Mouse (Mus musculus) kidney, embryonic 14.5 days (tissue): ENCODE measurements around the gene Myoz1. TPM values are rescaled to one million over a fixed set of nuclear protein-coding genes. Genes with fewer than 3 reads are reported as not detected.
"Not testable (repeated sequence)": the region's sequence is repeated elsewhere in the genome, so short reads cannot be mapped to it uniquely, and the experiment has no call there.

Experiments used
- ATAC-seq: fragments of 200-750 bp; cut with Nextera tagmentation; 2 replicates; pipeline ENCODE4 v1.8.0; 2017; ENCODE audit warnings: moderate number of reproducible peaks, mild to moderate bottlenecking, moderate TSS enrichment, moderate library complexity; ENCODE audit not compliant: low FRiP score, low TSS enrichment
- H3K27ac ChIP-seq: fragments of 300-500 bp; sonication (generic); 2 replicates; pipeline ENCODE4 v1.5.1; 2014; ENCODE audit warnings: low read depth, mild to moderate bottlenecking, low read length, moderate library complexity, mixed read lengths
- H3K27me3 ChIP-seq: fragments of 300-500 bp; sonication (generic); 2 replicates; pipeline ENCODE4 v1.6.1; 2014; ENCODE audit warnings: mild to moderate bottlenecking, low read length; ENCODE audit not compliant: control insufficient read depth, insufficient read depth
- H3K36me3 ChIP-seq: fragments of 300-500 bp; sonication (generic); 2 replicates; pipeline ENCODE4 v1.6.1; 2014; ENCODE audit warnings: low read length, mixed read lengths; ENCODE audit not compliant: control insufficient read depth, insufficient read depth
- H3K4me1 ChIP-seq: fragments of 300-500 bp; sonication (generic); 2 replicates; pipeline ENCODE4 v1.6.1; 2014; ENCODE audit warnings: low read length, mixed read lengths; ENCODE audit not compliant: control insufficient read depth, insufficient read depth
- H3K4me2 ChIP-seq: fragments of 300-500 bp; sonication (generic); replicated peaks from 2 replicates; pipeline ENCODE4 v1.6.1; 2014; ENCODE audit warnings: low read depth, mild to moderate bottlenecking, low read length
- H3K4me3 ChIP-seq: fragments of 300-500 bp; sonication (generic); 2 replicates; pipeline ENCODE4 v1.5.1; 2014; ENCODE audit warnings: mild to moderate bottlenecking, low read length
- H3K9ac ChIP-seq: fragments of 300-500 bp; sonication (generic); 2 replicates; pipeline ENCODE4 v1.6.1; 2014; ENCODE audit warnings: low read depth, mild to moderate bottlenecking, low read length, moderate library complexity
- H3K9me3 ChIP-seq: fragments of 300-500 bp; sonication (generic); 2 replicates; pipeline ENCODE4 v1.6.1; 2016; ENCODE audit warnings: low read length; ENCODE audit not compliant: control insufficient read depth
- WGBS: fragments of 180-500 bp; shearing (Covaris S2); extraction: QIAGEN DNeasy Blood & Tissue Kit; methylation state at CpG from one replicate; pipeline ENCODE4 v1.1.7; 2014; 5-methylcytosine and 5-hydroxymethylcytosine counted together
- polyA plus RNA-seq: library from polyadenylated mRNA; unstranded; fragments of >200 nt; fragmentation: Nextera tagmentation; extraction: Ambion mirVana; gene quantifications from 2 replicates; pipeline ENCODE4 v1.2.1, GENCODE M21; 2014

Gene Myoz1
- polyA plus RNA-seq = 1.4 and 1.6 TPM in 2 replicates

DNA sequence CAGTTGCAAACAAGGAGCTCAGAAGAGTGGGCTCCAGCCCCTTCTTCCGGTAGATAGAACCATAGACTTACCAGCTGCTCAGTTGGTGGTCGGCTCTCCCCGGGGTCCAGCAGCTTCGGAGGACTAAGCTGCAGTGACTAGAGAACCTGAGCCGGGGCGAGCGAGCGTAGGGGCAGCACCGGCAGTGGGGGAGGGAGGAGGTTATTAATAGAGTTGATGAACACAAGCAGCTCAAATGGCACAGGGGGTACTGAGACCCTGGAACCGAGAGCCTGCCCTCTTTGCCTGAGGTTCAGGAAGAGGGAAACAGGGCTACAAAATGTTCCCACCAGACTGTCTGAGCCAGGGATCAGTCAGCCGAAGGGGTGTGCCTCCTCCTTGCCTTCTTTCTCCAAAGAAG, at the start of gene Myoz1:
Gene Myoz1 (minus strand): TSS at position 180 of the 400 bp plus-strand sequence.
- no peak within 1 kb of the TSS for H3K27ac ChIP-seq
- no peak for ATAC-seq
- H3K9me3 ChIP-seq = no peaks in the 10 kb centered on the region
- H3K4me2 ChIP-seq = no peak within 1 kb of the TSS
- H3K4me1 ChIP-seq = no peaks in the 10 kb centered on the region; the same call in 1 of the 2 replicates
- H3K4me3 ChIP-seq = no peak within 1 kb of the TSS
- no peak within 1 kb of the TSS for H3K9ac ChIP-seq
- WGBS = 40% methylated on average over 11 of the region's 11 CpGs
- no peaks in the 10 kb centered on the region for H3K27me3 ChIP-seq
- H3K36me3 ChIP-seq = no peaks in the 10 kb centered on the region

- peaks cover 17% of the 10 kb centered on the region for H3K36me3 ChIP-seq
- peaks cover 23% of the 10 kb centered on the region for H3K4me1 ChIP-seq
- peak overlapping the region; percentile 90 for H3K27ac ChIP-seq
- peak overlapping the region; percentile 89 for H3K9ac ChIP-seq
- H3K9me3 ChIP-seq, ATAC-seq, H3K27me3 ChIP-seq: not testable (repeated sequence)
- H3K4me3 ChIP-seq = peak overlapping the region; percentile 90
- peak overlapping the region; percentile 63 for H3K4me2 ChIP-seq
- 11% methylated on average over 8 of the region's 8 CpGs for WGBS
Measured at GRCm38 (mm10) chr14:20703461-20703860, 47.1 kb upstream of the Myoz1 start.

DNA sequence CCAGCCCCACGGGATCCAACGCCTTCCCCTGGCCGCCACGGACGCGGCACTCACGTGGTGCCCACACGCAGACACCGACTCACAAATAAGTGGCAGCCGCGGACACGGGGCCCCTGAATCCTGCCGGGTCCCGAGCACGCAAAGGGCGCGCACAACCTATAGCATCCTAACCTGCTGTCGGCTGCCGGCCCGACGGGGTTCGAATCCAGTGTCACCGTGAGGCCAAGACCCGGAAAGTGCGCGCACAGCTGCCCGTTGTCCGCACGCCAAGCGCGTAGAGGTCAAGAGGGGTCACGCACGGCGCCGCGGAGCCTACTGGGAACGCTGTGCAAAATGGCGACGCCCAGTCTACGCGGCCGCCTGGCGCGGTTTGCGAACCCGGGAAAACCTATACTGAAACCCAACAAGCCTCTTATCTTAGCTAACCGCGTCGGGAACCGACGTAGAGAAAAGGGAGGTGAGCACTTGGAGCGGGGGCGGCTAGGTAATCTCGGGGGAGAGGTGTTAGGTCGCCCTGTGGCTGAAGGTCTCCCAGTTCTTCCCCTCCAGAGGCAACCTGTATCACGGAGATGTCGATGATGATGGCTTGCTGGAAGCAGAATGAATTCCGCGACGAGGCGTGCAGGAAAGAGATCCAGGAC, 46.5 kb upstream of the Myoz1 start, which contains the start of gene Chchd1:
Gene Chchd1 (plus strand): TSS at position 266 of the 641 bp plus-strand sequence.
- peak; percentile 72 for ATAC-seq
- peaks cover 21% of the 10 kb centered on the region for H3K36me3 ChIP-seq
- peak within 1 kb of the TSS; percentile 89 for H3K9ac ChIP-seq
- under 1% methylated on average over 61 of the region's 61 CpGs for WGBS
- no peaks in the 10 kb centered on the region for H3K9me3 ChIP-seq
- H3K27ac ChIP-seq = peak within 1 kb of the TSS; percentile 90
- H3K27me3 ChIP-seq = no peaks in the 10 kb centered on the region
- H3K4me2 ChIP-seq = peak within 1 kb of the TSS; percentile 63
- peak within 1 kb of the TSS; percentile 90 for H3K4me3 ChIP-seq
- H3K4me1 ChIP-seq = peaks cover 23% of the 10 kb centered on the region

DNA sequence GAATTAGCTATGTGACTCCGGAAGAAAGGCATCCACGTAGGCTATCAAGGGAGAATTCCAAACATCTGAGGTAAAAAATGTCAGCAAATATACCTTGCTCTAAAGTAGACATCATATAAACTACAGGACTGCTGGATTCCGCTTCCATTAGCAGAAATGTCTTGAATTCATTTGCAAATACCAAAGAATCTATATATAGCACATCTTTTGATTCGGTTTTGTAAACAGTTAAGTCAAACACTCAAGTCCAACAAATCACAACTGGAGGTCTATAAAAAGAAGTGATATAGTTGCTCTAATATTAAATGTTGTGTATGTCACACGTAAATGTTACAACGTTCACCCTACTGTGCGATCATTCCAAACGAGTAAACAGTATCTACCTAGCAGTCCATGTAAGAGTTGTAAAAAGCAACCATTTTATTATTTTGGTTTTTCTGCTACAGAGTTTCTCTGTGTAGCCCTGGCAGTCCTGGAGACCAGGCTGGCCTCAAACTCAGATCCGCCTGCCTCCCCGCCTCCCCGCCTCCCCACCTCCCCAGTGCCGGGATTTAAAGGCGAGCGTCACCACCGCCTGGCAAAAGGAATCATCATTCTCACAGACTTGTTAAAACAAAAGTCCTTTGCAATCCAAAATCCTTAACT, 45.9 kb upstream of the Myoz1 start:
- H3K36me3 ChIP-seq = peaks cover 23% of the 10 kb centered on the region
- peak overlapping the region; percentile 89 for H3K9ac ChIP-seq
- H3K27me3 ChIP-seq = no peaks in the 10 kb centered on the region
- peak overlapping the region; percentile 90 for H3K27ac ChIP-seq
- 15% methylated on average over 15 of the region's 15 CpGs for WGBS
- H3K9me3 ChIP-seq = no peaks in the 10 kb centered on the region
- H3K4me1 ChIP-seq = peaks cover 29% of the 10 kb centered on the region
- H3K4me2 ChIP-seq = peak overlapping the region; percentile 63
- peak overlapping the region; percentile 90 for H3K4me3 ChIP-seq
- ATAC-seq = peak; percentile 21

- H3K4me1 ChIP-seq = peaks cover 35% of the 10 kb centered on the region
- no peak for ATAC-seq
- no peaks in the 10 kb centered on the region for H3K27me3 ChIP-seq
- no peak overlapping the region for H3K27ac ChIP-seq
- H3K4me3 ChIP-seq = peak overlapping the region; percentile 90
- peaks cover 23% of the 10 kb centered on the region for H3K36me3 ChIP-seq
- no peaks in the 10 kb centered on the region for H3K9me3 ChIP-seq
- peak overlapping the region; percentile 89; the same call in 1 of the 2 replicates for H3K9ac ChIP-seq
- peak overlapping the region; percentile 63 for H3K4me2 ChIP-seq
- WGBS = 78% methylated on average over 8 of the region's 8 CpGs
Measured at GRCm38 (mm10) chr14:20701554-20701953, 45.2 kb upstream of the Myoz1 start.

- Histone ChIP-seq H3K9ac (no peak overlapping the region), H3K4me3 (no peak overlapping the region), H3K9me3 (no peaks in the 10 kb centered on the region), H3K27ac (no peak overlapping the region), H3K36me3 (peaks cover 23% of the 10 kb centered on the region), H3K4me1 (peaks cover 42% of the 10 kb centered on the region), H3K4me2 (no peak overlapping the region), H3K27me3 (no peaks in the 10 kb centered on the region)
- 79% methylated on average over 3 of the region's 3 CpGs for WGBS
- no peak for ATAC-seq
Measured at GRCm38 (mm10) chr14:20700362-20700761, 44.0 kb upstream of the Myoz1 start.

- ATAC-seq = no peak
- no peaks in the 10 kb centered on the region for H3K27me3 ChIP-seq
- H3K4me1 ChIP-seq = peaks cover 43% of the 10 kb centered on the region
- no peak overlapping the region for H3K27ac ChIP-seq
- H3K4me3 ChIP-seq = no peak overlapping the region
- no peaks in the 10 kb centered on the region for H3K9me3 ChIP-seq
- H3K36me3 ChIP-seq = peaks cover 19% of the 10 kb centered on the region
- 0 out of 2 replicates have a peak overlapping the region, but pooled peaks have one; percentile 1 for H3K4me2 ChIP-seq
- WGBS = 87% methylated on average over 2 of the region's 2 CpGs
- no peak overlapping the region for H3K9ac ChIP-seq
Measured at GRCm38 (mm10) chr14:20698515-20698914, 42.2 kb upstream of the Myoz1 start.

GRCm38 (mm10) chr14:20696986-20697385, 40.6 kb upstream of the Myoz1 start:
- H3K9ac ChIP-seq = peak overlapping the region; percentile 14; the same call in 1 of the 2 replicates
- H3K4me1 ChIP-seq = peaks cover 41% of the 10 kb centered on the region
- peak overlapping the region; percentile 86; the same call in 1 of the 2 replicates for H3K4me3 ChIP-seq
- H3K4me2 ChIP-seq = peak overlapping the region; percentile 80
- H3K27me3 ChIP-seq = no peaks in the 10 kb centered on the region
- no peak overlapping the region for H3K27ac ChIP-seq
- H3K9me3 ChIP-seq = no peaks in the 10 kb centered on the region
- H3K36me3 ChIP-seq = peaks cover 35% of the 10 kb centered on the region
- 21% methylated on average over 1 of the region's 1 CpGs for WGBS
- no peak for ATAC-seq
